ENCODE assay signal across 7 mouse cellular contexts in genomic region chr10:4404895-4405491, GRCm38 (mm10). TPM values are rescaled to one million over a fixed set of nuclear protein-coding genes. Genes with fewer than 3 reads are reported as not detected.
DNase-seq lines count a peak whose midpoint lies in the region; ATAC-seq and TF ChIP-seq lines count a peak whose summit lies in the region.

No protein-coding gene starts in this region.

- WGBS in bone marrow, adult 2 months = 58% methylated on average over 5 of the region's 5 CpGs
- WGBS in hindbrain, embryonic 16.5 days = 57% methylated on average over 5 of the region's 5 CpGs
- 54% methylated on average over 5 of the region's 5 CpGs for WGBS in lung, adult 2 months

- H3K4me3 ChIP-seq in bone marrow, adult 2 months (replicated peaks; ENCODE audit: control insufficient read depth, low read depth, low read length) = no peak overlapping the region
- H3K4me3 ChIP-seq in hindbrain, embryonic 16.5 days (ENCODE audit: low read length) = no peak overlapping the region
- H3K4me3 ChIP-seq in lung, adult 2 months (replicated peaks; ENCODE audit: extremely low read depth, low read depth, low read length) = no peak overlapping the region

- peak; percentile 65; the same call in 1 of the 2 replicates for ATAC-seq in erythroid progenitor cell, adult 5-6 weeks (replicated peaks; ENCODE audit: low FRiP score, poor library complexity, severe bottlenecking)
- ATAC-seq in hindbrain, embryonic 16.5 days = peak; percentile 57

- H3K9me3 ChIP-seq in hindbrain, embryonic 16.5 days (ENCODE audit: control insufficient read depth, low read length) = no peaks in the 10 kb centered on the region

- H3K27me3 ChIP-seq in hindbrain, embryonic 16.5 days (replicated peaks; ENCODE audit: control insufficient read depth, insufficient read depth, low read length) = no peaks in the 10 kb centered on the region

- no peaks in the 10 kb centered on the region for H3K4me1 ChIP-seq in bone marrow, adult 2 months (ENCODE audit: control insufficient read depth, insufficient read depth, low read length)
- no peaks in the 10 kb centered on the region for H3K4me1 ChIP-seq in hindbrain, embryonic 16.5 days (ENCODE audit: control insufficient read depth, insufficient read depth, low read depth, low read length)
- H3K4me1 ChIP-seq in lung, adult 2 months (ENCODE audit: control insufficient read depth, insufficient read depth, low read length) = no peaks in the 10 kb centered on the region

- no peak overlapping the region for H3K4me2 ChIP-seq in hindbrain, embryonic 16.5 days (ENCODE audit: low read length)

- H3K9ac ChIP-seq in hindbrain, embryonic 16.5 days (ENCODE audit: low read depth, low read length) = no peak overlapping the region

- peak; percentile 51 for TF ChIP-seq CTCF in bone marrow, adult 2 months (IDR thresholded peaks at IDR 0.05; ENCODE audit: control insufficient read depth, insufficient read depth, low read length)
- TF ChIP-seq CTCF in lung, adult 2 months (IDR thresholded peaks at IDR 0.05; ENCODE audit: insufficient read depth, low read length) = peak; percentile 48

- TF ChIP-seq POLR2A in bone marrow, adult 2 months (IDR thresholded peaks at IDR 0.05; ENCODE audit: borderline replicate concordance, control insufficient read depth, low read depth, low read length) = no peak
- no peak for TF ChIP-seq POLR2A in lung, adult 2 months (IDR thresholded peaks at IDR 0.05; ENCODE audit: borderline replicate concordance, extremely low read depth, low read depth, low read length)

- H3K27ac ChIP-seq in bone marrow, adult 2 months (ENCODE audit: control insufficient read depth, insufficient read depth, low read depth, low read length, poor library complexity) = no peak overlapping the region
- H3K27ac ChIP-seq in hindbrain, embryonic 16.5 days (ENCODE audit: low read depth, low read length) = no peak overlapping the region

- DNase-seq in spleen, postnatal 36 days (ENCODE audit: low spot score in 2 of 2) = peak; percentile 38 to 41
- DNase-seq in spleen, adult 18-20 months = no peak
- no peak for DNase-seq in lung, adult 2 months
- DNase-seq in retina, postnatal 1 day = peak; percentile 82

- peaks cover 14% of the 10 kb centered on the region; the same call in 1 of the 2 replicates for H3K36me3 ChIP-seq in hindbrain, embryonic 16.5 days (ENCODE audit: control insufficient read depth, insufficient read depth, low read length)

RNA-seq across cellular contexts. Expression of gene Zbtb2, which starts 17.1 kb away (rescaled TPM):
- polyA plus RNA-seq in bone marrow, adult 2 months (2011; ENCODE audit: insufficient read depth, insufficient read length, low replicate concordance, missing spikeins) = 2.9 and 7.6 TPM in 2 replicates
- 8.4 and 11.9 TPM in 2 replicates for total RNA-seq in erythroid progenitor cell, adult 5-6 weeks (2015; ENCODE audit: low replicate concordance)
- total RNA-seq in erythroid progenitor cell, adult 5-6 weeks (2017; ENCODE audit: low replicate concordance) = 5.1 and 6.7 TPM in 2 replicates
- 11.7 and 15.2 TPM in 2 replicates for polyA plus RNA-seq in hindbrain, embryonic 16.5 days (2015; fragmentation: Nextera tagmentation; extraction: Ambion mirVana)
- 8.8 and 9.9 TPM in 2 replicates for polyA plus RNA-seq in lung, adult 2 months (2012; rRNA removed)

RNA-seq across cellular contexts. Expression of gene Rmnd1, which starts 27.2 kb away (rescaled TPM):
- polyA plus RNA-seq in bone marrow, adult 2 months (2011; ENCODE audit: insufficient read depth, insufficient read length, low replicate concordance, missing spikeins) = 29.0 and 47.1 TPM in 2 replicates
- total RNA-seq in erythroid progenitor cell, adult 5-6 weeks (2015; ENCODE audit: low replicate concordance) = 13.3 and 37.7 TPM in 2 replicates
- 8.9 and 14.2 TPM in 2 replicates for total RNA-seq in erythroid progenitor cell, adult 5-6 weeks (2017; ENCODE audit: low replicate concordance)
- 41.9 and 49.2 TPM in 2 replicates for polyA plus RNA-seq in hindbrain, embryonic 16.5 days (2015; fragmentation: Nextera tagmentation; extraction: Ambion mirVana)
- polyA plus RNA-seq in lung, adult 2 months (2012; rRNA removed) = 11.1 and 16.5 TPM in 2 replicates

RNA-seq across cellular contexts. Expression of gene Armt1, which starts 27.3 kb away (rescaled TPM):
- 10.0 and 29.6 TPM in 2 replicates for polyA plus RNA-seq in bone marrow, adult 2 months (2011; ENCODE audit: insufficient read depth, insufficient read length, low replicate concordance, missing spikeins)
- 20.9 and 32.3 TPM in 2 replicates for total RNA-seq in erythroid progenitor cell, adult 5-6 weeks (2015; ENCODE audit: low replicate concordance)
- total RNA-seq in erythroid progenitor cell, adult 5-6 weeks (2017; ENCODE audit: low replicate concordance) = 19.6 and 24.3 TPM in 2 replicates
- 10.6 and 10.9 TPM in 2 replicates for polyA plus RNA-seq in hindbrain, embryonic 16.5 days (2015; fragmentation: Nextera tagmentation; extraction: Ambion mirVana)
- 4.3 and 7.2 TPM in 2 replicates for polyA plus RNA-seq in lung, adult 2 months (2012; rRNA removed)

Comparison
In these comparisons a context has a peak if more than half of its experiments do, and no peak if none do; other contexts are left out.
1. DNase-seq: peak in spleen, postnatal 36 days (2 of 2) and retina, postnatal 1 day (single experiment); none in spleen, adult 18-20 months (0 of 2) and lung, adult 2 months (single experiment).